Mouse (Mus musculus): Measurements from ENCODE around the gene Orai2.
"Not testable (repeated sequence)": the region's sequence is repeated elsewhere in the genome, so short reads cannot be mapped to it uniquely, and the experiment has no call there.

Gene Orai2

GRCm38 (mm10) chr5:136173606-136174463 is 3.3 kb upstream of the Orai2 start:
- no peak for DNase-seq (ENCODE audit: low spot score in 2 of 2)

- DNase-seq (ENCODE audit: low spot score in 2 of 2): no peak
Measured at GRCm38 (mm10) chr5:136172939-136173338, 2.4 kb upstream of the Orai2 start.

- no peak for DNase-seq (ENCODE audit: low spot score in 2 of 2)
Measured at GRCm38 (mm10) chr5:136171363-136172341, 1.1 kb upstream of the Orai2 start.

GRCm38 (mm10) chr5:136169626-136170511 is 644 bp downstream of the Orai2 start:
- DNase-seq (ENCODE audit: low spot score in 2 of 2): peak in 1 of 2 experiments; percentile 42

- DNase-seq (ENCODE audit: low spot score in 2 of 2): no peak
Measured at GRCm38 (mm10) chr5:136168071-136168470, 2.4 kb downstream of the Orai2 start.

GRCm38 (mm10) chr5:136167296-136167695 is 3.2 kb downstream of the Orai2 start:
- no peak for DNase-seq (ENCODE audit: low spot score in 2 of 2)

- DNase-seq (ENCODE audit: low spot score in 2 of 2): no peak
Measured at GRCm38 (mm10) chr5:136165246-136165645, 5.3 kb downstream of the Orai2 start.

GRCm38 (mm10) chr5:136163807-136164474 is 6.6 kb downstream of the Orai2 start:
- no peak for DNase-seq (ENCODE audit: low spot score in 2 of 2)

- DNase-seq (ENCODE audit: low spot score in 2 of 2): not testable (repeated sequence)
Measured at GRCm38 (mm10) chr5:136160084-136160483, 10.4 kb downstream of the Orai2 start.

GRCm38 (mm10) chr5:136155399-136155798 is 15.1 kb downstream of the Orai2 start:
- no peak for DNase-seq (ENCODE audit: low spot score in 2 of 2)

GRCm38 (mm10) chr5:136152365-136152764 is 18.1 kb downstream of the Orai2 start:
- no peak for DNase-seq (ENCODE audit: low spot score in 2 of 2)

GRCm38 (mm10) chr5:136149134-136149576 is 21.4 kb downstream of the Orai2 start:
- peak in 1 of 2 experiments; percentile 46 for DNase-seq (ENCODE audit: low spot score in 2 of 2)

- no peak for DNase-seq (ENCODE audit: low spot score in 2 of 2)
Measured at GRCm38 (mm10) chr5:136147704-136148103, 22.8 kb downstream of the Orai2 start.

- no peak for DNase-seq (ENCODE audit: low spot score in 2 of 2)
Measured at GRCm38 (mm10) chr5:136146936-136147335, 23.6 kb downstream of the Orai2 start.

- DNase-seq (ENCODE audit: low spot score in 2 of 2): no peak
Measured at GRCm38 (mm10) chr5:136144606-136145430, 25.7 kb downstream of the Orai2 start.

- no peak for DNase-seq (ENCODE audit: low spot score in 2 of 2)
Measured at GRCm38 (mm10) chr5:136143161-136143755, 27.3 kb downstream of the Orai2 start.

GRCm38 (mm10) chr5:136142746-136143145 is 27.8 kb downstream of the Orai2 start:
- DNase-seq (ENCODE audit: low spot score in 2 of 2): no peak

GRCm38 (mm10) chr5:136140057-136140482 is 30.4 kb downstream of the Orai2 start:
- no peak for DNase-seq (ENCODE audit: low spot score in 2 of 2)

- no peak for DNase-seq (ENCODE audit: low spot score in 2 of 2)
Measured at GRCm38 (mm10) chr5:136139393-136139792, 31.1 kb downstream of the Orai2 start.

Data from spleen, postnatal 14 days (tissue).